ENCODE assay signal across 8 mouse cellular contexts in the genomic region with DNA sequence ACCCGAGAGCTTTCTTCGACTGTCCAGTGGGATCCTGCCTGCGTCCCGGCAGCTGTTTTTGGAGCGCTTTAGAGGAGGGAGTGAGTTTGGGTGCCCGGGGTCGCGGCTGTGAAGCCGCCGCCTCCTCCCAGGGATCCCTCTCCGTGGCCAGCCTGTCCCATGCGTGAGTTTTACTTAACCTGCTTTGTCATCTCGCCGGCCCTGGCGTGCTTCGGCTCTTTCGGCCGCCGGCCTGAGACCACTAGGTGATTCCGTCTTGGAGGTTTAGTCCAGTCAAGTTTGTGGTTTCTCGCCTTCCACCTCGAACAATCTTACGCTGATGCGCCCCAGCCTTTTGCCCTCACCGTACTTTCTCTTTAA. TPM values are rescaled to one million over a fixed set of nuclear protein-coding genes. Genes with fewer than 3 reads are reported as not detected.
DNase-seq lines count a peak whose midpoint lies in the region; ATAC-seq and TF ChIP-seq lines count a peak whose summit lies in the region.

No protein-coding gene starts in this region.

- H3K9ac ChIP-seq in embryonic facial prominence, embryonic 13.5 days = peak overlapping the region; percentile 97
- peak overlapping the region; percentile 92 for H3K9ac ChIP-seq in neural tube, embryonic 14.5 days (replicated peaks; ENCODE audit: low read depth, low read length)

- no peak for DNase-seq in left cerebral cortex, adult 2 months (ENCODE audit: extremely low spot score in 1 of 2, low spot score in 2 of 2)
- no peak for DNase-seq in left cerebral cortex, postnatal 25 days (ENCODE audit: low spot score in 2 of 2)
- no peak for DNase-seq in limb, embryonic 10.5 days (ENCODE audit: low spot score)
- DNase-seq in left cerebral cortex, adult 8-10 months (ENCODE audit: low spot score in 2 of 2) = no peak
- no peak for DNase-seq in thymus, postnatal 10 days (ENCODE audit: low spot score in 2 of 2)
- no peak for DNase-seq in left cerebral cortex, adult 11 months (ENCODE audit: low spot score)

- peak overlapping the region; percentile 68 for H3K4me2 ChIP-seq in embryonic facial prominence, embryonic 13.5 days
- H3K4me2 ChIP-seq in neural tube, embryonic 14.5 days (ENCODE audit: low read depth, low read length) = peak overlapping the region; percentile 68

- peak; percentile 61; the same call in 1 of the 2 replicates for ATAC-seq in embryonic facial prominence, embryonic 13.5 days (ENCODE audit: insufficient number of reproducible peaks, insufficient read depth, low FRiP score, low TSS enrichment, low read depth)
- ATAC-seq in neural tube, embryonic 14.5 days (ENCODE audit: low read depth) = peak; percentile 79

- intact Hi-C loops in left cerebral cortex, adult 2 months (cut with DNase I) = loop anchor here (1.0 kb wide), 2 partner anchors 13 to 41 kb away; a partner anchor contains a TSS
- intact Hi-C loops in left cerebral cortex, postnatal 25 days (cut with DNase I) = no loop called here

- H3K36me3 ChIP-seq in embryonic facial prominence, embryonic 13.5 days = peaks cover 32% of the 10 kb centered on the region
- H3K36me3 ChIP-seq in limb, embryonic 10.5 days = peaks cover 36% of the 10 kb centered on the region
- H3K36me3 ChIP-seq in neural tube, embryonic 14.5 days (ENCODE audit: control insufficient read depth, insufficient read depth, low read length) = peaks cover 5% of the 10 kb centered on the region; the same call in 1 of the 2 replicates

- H3K4me3 ChIP-seq in left cerebral cortex, adult 2 months = peak overlapping the region; percentile 92
- peak overlapping the region; percentile 93 for H3K4me3 ChIP-seq in embryonic facial prominence, embryonic 13.5 days
- peak overlapping the region; percentile 90 for H3K4me3 ChIP-seq in limb, embryonic 10.5 days
- peak overlapping the region; percentile 91 for H3K4me3 ChIP-seq in neural tube, embryonic 14.5 days (ENCODE audit: low read depth, low read length)

- WGBS in embryonic facial prominence, embryonic 13.5 days = under 1% methylated on average over 25 of the region's 25 CpGs
- WGBS in limb, embryonic 10.5 days = under 1% methylated on average over 25 of the region's 25 CpGs
- under 1% methylated on average over 25 of the region's 25 CpGs for WGBS in neural tube, embryonic 14.5 days

- peaks cover 22% of the 10 kb centered on the region for H3K4me1 ChIP-seq in embryonic facial prominence, embryonic 13.5 days
- H3K4me1 ChIP-seq in limb, embryonic 10.5 days = peaks cover 9% of the 10 kb centered on the region
- H3K4me1 ChIP-seq in neural tube, embryonic 14.5 days (ENCODE audit: control insufficient read depth, insufficient read depth, low read length) = peaks cover 10% of the 10 kb centered on the region

- TF ChIP-seq CTCF in left cerebral cortex, adult 2 months (IDR thresholded peaks at IDR 0.05) = no peak

- peak overlapping the region; percentile 83 for H3K27ac ChIP-seq in left cerebral cortex, adult 2 months
- peak overlapping the region; percentile 91 for H3K27ac ChIP-seq in embryonic facial prominence, embryonic 13.5 days
- peak overlapping the region; percentile 93 for H3K27ac ChIP-seq in limb, embryonic 10.5 days
- H3K27ac ChIP-seq in neural tube, embryonic 14.5 days (ENCODE audit: low read depth, low read length) = peak overlapping the region; percentile 81

- H3K27me3 ChIP-seq in embryonic facial prominence, embryonic 13.5 days = peaks cover 23% of the 10 kb centered on the region
- H3K27me3 ChIP-seq in limb, embryonic 10.5 days (ENCODE audit: low read depth, poor library complexity, severe bottlenecking) = peaks cover 12% of the 10 kb centered on the region; the same call in 1 of the 2 replicates
- no peaks in the 10 kb centered on the region for H3K27me3 ChIP-seq in neural tube, embryonic 14.5 days (ENCODE audit: control insufficient read depth, insufficient read depth, low read length)

- no peaks in the 10 kb centered on the region for H3K9me3 ChIP-seq in embryonic facial prominence, embryonic 13.5 days
- H3K9me3 ChIP-seq in limb, embryonic 10.5 days (replicated peaks) = no peaks in the 10 kb centered on the region
- H3K9me3 ChIP-seq in neural tube, embryonic 14.5 days (ENCODE audit: control insufficient read depth, low read length) = no peaks in the 10 kb centered on the region

RNA-seq across cellular contexts. Expression of a gene that starts 4.5 kb away (rescaled TPM):
- 10 to 100 TPM; 23.5 to 24.9 TPM for total RNA-seq in left cerebral cortex, adult 2 months (2021)
- total RNA-seq in left cerebral cortex, postnatal 25 days (2021) = 10 to 100 TPM; 18.7 to 23.5 TPM
- 126 and 139 TPM in 2 replicates for polyA plus RNA-seq in embryonic facial prominence, embryonic 13.5 days (2015; fragmentation: Nextera tagmentation; extraction: Ambion mirVana)
- 93.7 and 122 TPM in 2 replicates for polyA plus RNA-seq in limb, embryonic 10.5 days (2016; fragmentation: Nextera tagmentation; extraction: Ambion mirVana)
- polyA plus RNA-seq in neural tube, embryonic 14.5 days (2014; fragmentation: Nextera tagmentation; extraction: Ambion mirVana) = 30.8 and 44.0 TPM in 2 replicates
- total RNA-seq in left cerebral cortex, adult 8-10 months (2022) = 10 to 100 TPM; 18.8 to 27.1 (median 22.8) TPM

RNA-seq across cellular contexts. Expression of a gene that starts 12.9 kb away (rescaled TPM):
- total RNA-seq in left cerebral cortex, adult 2 months (2021) = 10 to 100 TPM; 41.8 to 44.0 TPM
- 10 to 100 TPM; 41.1 to 44.8 TPM for total RNA-seq in left cerebral cortex, postnatal 25 days (2021)
- polyA plus RNA-seq in embryonic facial prominence, embryonic 13.5 days (2015; fragmentation: Nextera tagmentation; extraction: Ambion mirVana) = 80.3 and 83.6 TPM in 2 replicates
- polyA plus RNA-seq in limb, embryonic 10.5 days (2016; fragmentation: Nextera tagmentation; extraction: Ambion mirVana) = 71.2 and 78.7 TPM in 2 replicates
- 57.0 and 64.2 TPM in 2 replicates for polyA plus RNA-seq in neural tube, embryonic 14.5 days (2014; fragmentation: Nextera tagmentation; extraction: Ambion mirVana)
- 10 to 100 TPM; 43.1 to 49.4 (median 45.3) TPM for total RNA-seq in left cerebral cortex, adult 8-10 months (2022)

RNA-seq across cellular contexts. Expression of a gene that starts 40.5 kb away (rescaled TPM):
- 10 to 100 TPM; 32.2 to 33.4 TPM for total RNA-seq in left cerebral cortex, adult 2 months (2021)
- 10 to 100 TPM; 32.6 to 33.5 TPM for total RNA-seq in left cerebral cortex, postnatal 25 days (2021)
- 31.3 and 32.1 TPM in 2 replicates for polyA plus RNA-seq in embryonic facial prominence, embryonic 13.5 days (2015; fragmentation: Nextera tagmentation; extraction: Ambion mirVana)
- 29.2 and 30.1 TPM in 2 replicates for polyA plus RNA-seq in limb, embryonic 10.5 days (2016; fragmentation: Nextera tagmentation; extraction: Ambion mirVana)
- polyA plus RNA-seq in neural tube, embryonic 14.5 days (2014; fragmentation: Nextera tagmentation; extraction: Ambion mirVana) = 31.9 and 33.2 TPM in 2 replicates
- 10 to 100 TPM; 24.6 to 32.1 (median 28.9) TPM for total RNA-seq in left cerebral cortex, adult 8-10 months (2022)
